Mouse (Mus musculus): ENCODE measurements at regions not wholly inside any gene's neighbourhood (a gene's known extent, or its start where the extent isn't known, plus 50 kb on each side); places are given as distances from the start of the nearest gene placed in this dataset.

- H3K9me3 ChIP-seq (ENCODE audit: control insufficient read depth, low read length): no peaks in the 10 kb centered on the region
- DNase-seq (ENCODE audit: low spot score): no peak
- H3K9ac ChIP-seq (ENCODE audit: low read length): no peak overlapping the region
- no peaks in the 10 kb centered on the region for H3K36me3 ChIP-seq (ENCODE audit: control insufficient read depth, insufficient read depth, low read length)
- H3K4me3 ChIP-seq (ENCODE audit: low read depth, low read length): no peak overlapping the region
- no peak overlapping the region for H3K27ac ChIP-seq (ENCODE audit: low read depth, low read length)
- H3K27me3 ChIP-seq (ENCODE audit: control insufficient read depth, insufficient read depth, low read length): no peaks in the 10 kb centered on the region
- H3K4me2 ChIP-seq (ENCODE audit: low read depth, low read length, severe bottlenecking): no peak overlapping the region
- no peaks in the 10 kb centered on the region for H3K4me1 ChIP-seq (replicated peaks; ENCODE audit: control insufficient read depth, insufficient read depth, low read length)
- ATAC-seq (replicated peaks; ENCODE audit: low FRiP score): no peak
- WGBS: 86% methylated on average over 5 of the region's 5 CpGs
Measured at GRCm38 (mm10) chr7:117285985-117286384, 94.8 kb upstream of the Xylt1 start.

- H3K4me3 ChIP-seq (ENCODE audit: low read depth, low read length): no peak overlapping the region
- no peak for DNase-seq (ENCODE audit: low spot score)
- no peak for ATAC-seq (replicated peaks; ENCODE audit: low FRiP score)
- no peaks in the 10 kb centered on the region for H3K36me3 ChIP-seq (ENCODE audit: control insufficient read depth, insufficient read depth, low read length)
- WGBS: 59% methylated on average over 2 of the region's 2 CpGs
- no peak overlapping the region for H3K9ac ChIP-seq (ENCODE audit: low read length)
- no peaks in the 10 kb centered on the region for H3K4me1 ChIP-seq (replicated peaks; ENCODE audit: control insufficient read depth, insufficient read depth, low read length)
- no peaks in the 10 kb centered on the region for H3K27me3 ChIP-seq (ENCODE audit: control insufficient read depth, insufficient read depth, low read length)
- no peak overlapping the region for H3K27ac ChIP-seq (ENCODE audit: low read depth, low read length)
- no peaks in the 10 kb centered on the region for H3K9me3 ChIP-seq (ENCODE audit: control insufficient read depth, low read length)
- no peak overlapping the region for H3K4me2 ChIP-seq (ENCODE audit: low read depth, low read length, severe bottlenecking)
Measured at GRCm38 (mm10) chr7:117303705-117304104, 77.1 kb upstream of the Xylt1 start.

GRCm38 (mm10) chr7:117310586-117311200, 70.1 kb upstream of the Xylt1 start:
- Histone ChIP-seq H3K9ac (ENCODE audit: low read length) (no peak overlapping the region), H3K27ac (ENCODE audit: low read depth, low read length) (no peak overlapping the region), H3K4me3 (ENCODE audit: low read depth, low read length) (no peak overlapping the region), H3K4me1 (replicated peaks; ENCODE audit: control insufficient read depth, insufficient read depth, low read length) (no peaks in the 10 kb centered on the region), H3K9me3 (ENCODE audit: control insufficient read depth, low read length) (no peaks in the 10 kb centered on the region), H3K4me2 (ENCODE audit: low read depth, low read length, severe bottlenecking) (no peak overlapping the region), H3K36me3 (ENCODE audit: control insufficient read depth, insufficient read depth, low read length) (no peaks in the 10 kb centered on the region), H3K27me3 (ENCODE audit: control insufficient read depth, insufficient read depth, low read length) (no peaks in the 10 kb centered on the region)
- ATAC-seq (replicated peaks; ENCODE audit: low FRiP score) (no peak), DNase-seq (ENCODE audit: low spot score) (no peak)
- 88% methylated on average over 2 of the region's 2 CpGs for WGBS

- DNase-seq (ENCODE audit: low spot score) (no peak), ATAC-seq (replicated peaks; ENCODE audit: low FRiP score) (no peak)
- no peaks in the 10 kb centered on the region for H3K36me3 ChIP-seq (ENCODE audit: control insufficient read depth, insufficient read depth, low read length)
- H3K27ac ChIP-seq (ENCODE audit: low read depth, low read length): no peak overlapping the region
- no peak overlapping the region for H3K4me2 ChIP-seq (ENCODE audit: low read depth, low read length, severe bottlenecking)
- no peaks in the 10 kb centered on the region for H3K9me3 ChIP-seq (ENCODE audit: control insufficient read depth, low read length)
- 56% methylated on average over 4 of the region's 4 CpGs for WGBS
- H3K9ac ChIP-seq (ENCODE audit: low read length): no peak overlapping the region
- no peaks in the 10 kb centered on the region for H3K4me1 ChIP-seq (replicated peaks; ENCODE audit: control insufficient read depth, insufficient read depth, low read length)
- H3K4me3 ChIP-seq (ENCODE audit: low read depth, low read length): no peak overlapping the region
- no peaks in the 10 kb centered on the region for H3K27me3 ChIP-seq (ENCODE audit: control insufficient read depth, insufficient read depth, low read length)
Measured at GRCm38 (mm10) chr7:117311316-117311715, 69.5 kb upstream of the Xylt1 start.

- no peak overlapping the region for H3K27ac ChIP-seq (ENCODE audit: low read depth, low read length)
- 68% methylated on average over 5 of the region's 5 CpGs for WGBS
- H3K27me3 ChIP-seq (ENCODE audit: control insufficient read depth, insufficient read depth, low read length): no peaks in the 10 kb centered on the region
- H3K36me3 ChIP-seq (ENCODE audit: control insufficient read depth, insufficient read depth, low read length): no peaks in the 10 kb centered on the region
- ATAC-seq (replicated peaks; ENCODE audit: low FRiP score) (peak; percentile 73; the same call in 1 of the 2 replicates), DNase-seq (ENCODE audit: low spot score) (no peak)
- H3K4me3 ChIP-seq (ENCODE audit: low read depth, low read length): no peak overlapping the region
- H3K9me3 ChIP-seq (ENCODE audit: control insufficient read depth, low read length): no peaks in the 10 kb centered on the region
- no peaks in the 10 kb centered on the region for H3K4me1 ChIP-seq (replicated peaks; ENCODE audit: control insufficient read depth, insufficient read depth, low read length)
- H3K4me2 ChIP-seq (ENCODE audit: low read depth, low read length, severe bottlenecking): no peak overlapping the region
- H3K9ac ChIP-seq (ENCODE audit: low read length): no peak overlapping the region
Measured at GRCm38 (mm10) chr7:117316126-117316805, 64.5 kb upstream of the Xylt1 start.

DNA sequence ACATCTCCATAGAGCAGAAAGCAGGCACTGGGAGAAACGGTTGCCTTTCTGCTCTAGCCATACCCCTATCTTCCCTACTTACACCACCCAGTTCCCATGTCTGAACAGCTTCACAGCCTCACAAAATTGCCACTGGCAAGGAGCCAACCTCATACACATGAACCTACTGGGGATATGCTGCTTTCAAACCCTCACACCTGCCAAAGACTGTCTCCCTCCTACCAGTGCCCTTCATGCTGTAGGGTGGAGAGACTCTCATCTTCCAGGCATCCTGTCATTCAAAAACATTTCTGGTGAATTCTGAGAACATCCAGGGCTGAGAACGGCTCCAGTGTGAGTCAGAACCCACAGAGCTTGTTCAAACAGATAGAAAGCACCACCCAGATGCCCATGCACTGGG, 63.4 kb upstream of the Xylt1 start:
- no peak overlapping the region for H3K9ac ChIP-seq (ENCODE audit: low read length)
- H3K4me2 ChIP-seq (ENCODE audit: low read depth, low read length, severe bottlenecking): no peak overlapping the region
- H3K27ac ChIP-seq (ENCODE audit: low read depth, low read length): no peak overlapping the region
- no peak overlapping the region for H3K4me3 ChIP-seq (ENCODE audit: low read depth, low read length)
- H3K4me1 ChIP-seq (replicated peaks; ENCODE audit: control insufficient read depth, insufficient read depth, low read length): no peaks in the 10 kb centered on the region
- DNase-seq (ENCODE audit: low spot score) (no peak), ATAC-seq (replicated peaks; ENCODE audit: low FRiP score) (no peak)
- H3K9me3 ChIP-seq (ENCODE audit: control insufficient read depth, low read length): no peaks in the 10 kb centered on the region
- no peaks in the 10 kb centered on the region for H3K27me3 ChIP-seq (ENCODE audit: control insufficient read depth, insufficient read depth, low read length)
- WGBS: 83% methylated on average over 2 of the region's 2 CpGs
- H3K36me3 ChIP-seq (ENCODE audit: control insufficient read depth, insufficient read depth, low read length): no peaks in the 10 kb centered on the region

DNA sequence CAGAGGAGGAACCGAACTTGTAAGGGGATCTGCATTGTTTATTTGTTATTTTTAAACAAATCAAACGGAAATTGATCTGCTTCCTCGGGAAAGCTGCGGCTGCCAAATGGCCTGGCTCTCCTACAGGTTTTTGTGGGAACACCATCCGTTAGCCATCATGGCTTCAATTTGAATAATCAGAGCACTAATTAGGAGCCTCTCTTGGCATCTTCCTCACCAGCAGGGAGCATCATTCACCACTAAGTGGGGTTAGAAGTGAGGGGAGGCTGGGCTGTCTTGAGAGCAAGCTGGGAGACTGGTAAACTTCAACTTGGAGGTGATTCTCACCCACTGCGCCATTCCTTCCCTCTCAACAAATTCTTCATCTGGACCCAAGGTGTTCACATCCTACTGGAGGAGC, 60.2 kb upstream of the Xylt1 start:
- no peak overlapping the region for H3K27ac ChIP-seq (ENCODE audit: low read depth, low read length)
- H3K4me1 ChIP-seq (replicated peaks; ENCODE audit: control insufficient read depth, insufficient read depth, low read length): no peaks in the 10 kb centered on the region
- H3K4me2 ChIP-seq (ENCODE audit: low read depth, low read length, severe bottlenecking): no peak overlapping the region
- WGBS: 59% methylated on average over 6 of the region's 6 CpGs
- no peak overlapping the region for H3K9ac ChIP-seq (ENCODE audit: low read length)
- DNase-seq (ENCODE audit: low spot score) (no peak), ATAC-seq (replicated peaks; ENCODE audit: low FRiP score) (no peak)
- no peak overlapping the region for H3K4me3 ChIP-seq (ENCODE audit: low read depth, low read length)
- no peaks in the 10 kb centered on the region for H3K9me3 ChIP-seq (ENCODE audit: control insufficient read depth, low read length)
- H3K27me3 ChIP-seq (ENCODE audit: control insufficient read depth, insufficient read depth, low read length): no peaks in the 10 kb centered on the region
- no peaks in the 10 kb centered on the region for H3K36me3 ChIP-seq (ENCODE audit: control insufficient read depth, insufficient read depth, low read length)

Data from forebrain, embryonic 11.5 days (tissue).